Mouse (Mus musculus) brain, embryonic 14.5 days (tissue): ENCODE results near the gene Lrp2. TPM values are rescaled to one million over a fixed set of nuclear protein-coding genes. Genes with fewer than 3 reads are reported as not detected.
"Not testable (repeated sequence)": the region's sequence is repeated elsewhere in the genome, so short reads cannot be mapped to it uniquely, and the experiment has no call there.

Source experiments
- DNase-seq: peaks from one replicate; pipeline ENCODE4 v3.0.0-alpha.2; 2011; ENCODE audit warnings: low read depth
- CTCF ChIP-seq: fragments of 200-500 bp; IDR thresholded peaks from 2 replicates; pipeline ENCODE4 v1.5.1; 2012; ENCODE audit warnings: inconsistent platforms, mild to moderate bottlenecking, moderate library complexity, borderline replicate concordance; ENCODE audit not compliant: insufficient read depth, insufficient read length; ENCODE audit errors: extremely low read depth
- POLR2A ChIP-seq: fragments of 200-500 bp; IDR thresholded peaks from 2 replicates; pipeline ENCODE4 v1.6.1; 2012; ENCODE audit warnings: mild to moderate bottlenecking, inconsistent platforms, borderline replicate concordance; ENCODE audit not compliant: poor library complexity, insufficient read depth, insufficient read length, severe bottlenecking; ENCODE audit errors: extremely low read depth
- polyA plus RNA-seq: library from polyadenylated mRNA; depleted of rRNA; stranded (reverse); fragments of >200 nt; gene quantifications from 2 replicates; pipeline ENCODE4 v1.2.3, GENCODE M21; 2012

Lrp2 gene
- polyA plus RNA-seq, 1 experiment, result 3.4 TPM

GRCm38 (mm10) chr2:69603726-69604393 is 18.0 kb upstream of the Lrp2 start:
- DNase-seq, result no peak
- TF ChIP-seq POLR2A, result no peak
- TF ChIP-seq CTCF, result no peak

- TF ChIP-seq CTCF (no peak), POLR2A (no peak)
- DNase-seq, result no peak
Observed at GRCm38 (mm10) chr2:69593168-69593567, 7.3 kb upstream of the Lrp2 start.

GRCm38 (mm10) chr2:69592536-69592935 is 6.7 kb upstream of the Lrp2 start:
- TF ChIP-seq CTCF (no peak), POLR2A (no peak)
- no peak for DNase-seq

- TF ChIP-seq POLR2A, result no peak
- no peak for TF ChIP-seq CTCF
- DNase-seq, result no peak
Observed at GRCm38 (mm10) chr2:69591966-69592505, 6.2 kb upstream of the Lrp2 start.

GRCm38 (mm10) chr2:69590548-69590947 is 4.7 kb upstream of the Lrp2 start:
- no peak for DNase-seq
- TF ChIP-seq POLR2A (no peak), CTCF (no peak)

GRCm38 (mm10) chr2:69587896-69588295 is 2.0 kb upstream of the Lrp2 start:
- TF ChIP-seq POLR2A (no peak), CTCF (no peak)
- DNase-seq, result peak; percentile 50

GRCm38 (mm10) chr2:69586821-69587728 is 1.2 kb upstream of the Lrp2 start:
- peak; percentile 22 for DNase-seq
- TF ChIP-seq POLR2A (no peak), CTCF (no peak)

GRCm38 (mm10) chr2:69585191-69585885 is 527 bp downstream of the Lrp2 start:
- DNase-seq, result peak; percentile 63
- TF ChIP-seq CTCF (no peak), POLR2A (no peak)

GRCm38 (mm10) chr2:69584117-69584933 is 1.5 kb downstream of the Lrp2 start:
- TF ChIP-seq POLR2A, result no peak
- no peak for TF ChIP-seq CTCF
- DNase-seq, result peak; percentile 72

GRCm38 (mm10) chr2:69582861-69583260 is 3.0 kb downstream of the Lrp2 start:
- TF ChIP-seq POLR2A (no peak), CTCF (no peak)
- no peak for DNase-seq

GRCm38 (mm10) chr2:69582068-69582467 is 3.8 kb downstream of the Lrp2 start:
- not testable (repeated sequence) for DNase-seq

- no peak for TF ChIP-seq POLR2A
- TF ChIP-seq CTCF, result no peak
- DNase-seq, result no peak
Observed at GRCm38 (mm10) chr2:69580091-69580490, 5.8 kb downstream of the Lrp2 start.
